Mouse (Mus musculus): ENCODE measurements around the gene Ifngr2.
A peak's percentile ranks its signal among the peaks of the same experiment; 100 is the strongest.

Gene Ifngr2

DNA sequence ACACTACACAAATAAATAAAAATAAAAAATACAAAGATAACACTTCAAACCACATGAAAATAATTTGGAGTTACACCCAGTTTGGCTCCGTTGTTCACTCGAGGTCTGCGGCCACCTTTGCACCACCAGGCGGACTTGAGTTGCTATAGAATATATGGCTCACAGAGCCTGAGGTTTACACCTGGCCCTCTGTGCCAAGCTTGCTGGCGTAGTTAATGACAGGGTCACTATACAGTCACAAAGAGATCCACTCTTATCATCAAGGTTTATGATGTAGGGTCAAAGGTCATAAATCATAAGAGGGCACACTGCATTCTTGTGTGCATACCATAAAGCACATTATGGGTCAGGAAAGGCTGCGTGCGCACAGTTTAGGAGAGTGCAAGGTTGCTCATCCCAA lies 19.1 kb downstream of the Ifngr2 start:
- no peak for DNase-seq

- DNase-seq, result no peak
Measured at GRCm38 (mm10) chr16:91568960-91569359, 22.1 kb downstream of the Ifngr2 start.

- no peak for DNase-seq
Measured at GRCm38 (mm10) chr16:91571105-91571504, 24.2 kb downstream of the Ifngr2 start.

DNA sequence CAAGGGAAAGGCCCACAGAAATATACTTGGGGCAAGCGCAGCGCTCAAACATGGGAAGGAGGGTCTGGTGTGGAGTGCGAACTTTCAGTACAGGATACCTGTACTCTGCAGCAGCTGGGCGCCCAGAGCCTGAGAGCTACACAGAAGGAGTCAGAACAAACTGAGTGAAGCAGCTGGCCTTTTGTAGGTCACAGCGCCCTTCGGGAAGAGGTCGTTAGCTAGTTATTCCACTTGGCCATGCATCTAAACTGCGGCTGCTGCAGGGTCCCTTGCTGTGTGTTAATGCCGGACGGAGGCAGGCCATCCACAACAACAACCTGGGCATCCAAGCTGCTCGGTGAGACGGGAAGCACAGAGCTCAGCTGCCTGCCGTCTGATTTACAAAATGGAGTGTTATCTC lies 28.3 kb downstream of the Ifngr2 start:
- no peak for DNase-seq

- DNase-seq, result peak; percentile 34
Measured at GRCm38 (mm10) chr16:91578980-91579720, 32.3 kb downstream of the Ifngr2 start.

- DNase-seq, result no peak
Measured at GRCm38 (mm10) chr16:91582307-91582706, 35.4 kb downstream of the Ifngr2 start.

GRCm38 (mm10) chr16:91585617-91586016 lies 38.7 kb downstream of the Ifngr2 start:
- no peak for DNase-seq

- no peak for DNase-seq
Measured at GRCm38 (mm10) chr16:91586244-91586643, 39.4 kb downstream of the Ifngr2 start.

DNA sequence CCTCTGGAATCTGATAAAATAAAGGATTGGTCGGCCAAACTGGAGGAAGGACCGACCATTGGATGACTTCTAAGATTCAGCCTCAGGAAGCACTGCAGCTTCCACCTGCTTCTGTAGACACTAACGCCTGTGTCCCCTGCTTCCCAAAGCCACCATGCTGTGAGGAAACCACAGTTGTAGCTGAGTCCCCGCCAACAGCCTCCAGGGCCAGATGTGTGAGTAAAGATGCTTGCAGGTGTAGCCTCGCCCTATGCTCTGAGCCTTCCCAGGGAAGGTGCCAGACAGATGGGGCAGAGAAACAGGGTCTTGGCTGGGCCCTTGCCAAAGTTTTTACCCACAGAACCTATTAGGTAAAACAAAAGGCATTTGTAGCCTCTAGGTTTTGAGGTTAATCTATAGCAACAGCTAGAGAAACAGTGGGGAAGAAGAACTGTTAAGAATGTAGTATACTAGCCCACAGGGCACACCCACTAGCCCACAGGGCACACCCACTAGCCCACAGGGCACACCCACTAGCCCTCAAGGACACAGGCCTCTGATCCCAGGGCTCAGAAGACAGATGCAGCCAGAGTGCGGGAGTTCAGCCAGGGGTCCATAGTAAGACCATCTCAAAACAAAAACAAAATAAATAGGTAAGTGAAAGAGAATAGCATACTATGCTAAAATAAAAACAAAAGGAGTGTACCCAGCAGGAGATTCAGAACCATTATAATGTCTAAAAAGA lies 41.0 kb downstream of the Ifngr2 start:
- DNase-seq, result no peak

DNA sequence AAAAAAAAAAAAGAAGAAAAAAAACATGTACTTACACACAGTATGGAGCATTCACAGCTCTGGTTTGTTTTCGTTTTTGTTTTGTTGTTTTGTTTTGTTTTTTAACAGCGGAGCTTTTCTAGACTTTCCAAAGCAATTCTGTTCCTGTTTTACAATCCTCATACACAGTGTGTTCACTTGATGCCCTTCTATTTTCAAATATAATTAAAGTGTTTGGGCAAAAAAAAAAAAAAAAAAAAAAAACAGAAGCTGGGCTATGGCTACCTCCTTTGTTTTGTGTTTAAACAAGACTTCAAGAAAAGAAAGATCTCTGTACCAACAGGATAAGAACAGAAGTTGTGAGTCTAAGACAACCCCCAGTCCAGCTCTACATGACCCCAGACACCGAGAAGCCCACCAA lies 41.8 kb downstream of the Ifngr2 start:
- no peak for DNase-seq

- DNase-seq, result no peak
Measured at GRCm38 (mm10) chr16:91592162-91592561, 45.3 kb downstream of the Ifngr2 start.

DNA sequence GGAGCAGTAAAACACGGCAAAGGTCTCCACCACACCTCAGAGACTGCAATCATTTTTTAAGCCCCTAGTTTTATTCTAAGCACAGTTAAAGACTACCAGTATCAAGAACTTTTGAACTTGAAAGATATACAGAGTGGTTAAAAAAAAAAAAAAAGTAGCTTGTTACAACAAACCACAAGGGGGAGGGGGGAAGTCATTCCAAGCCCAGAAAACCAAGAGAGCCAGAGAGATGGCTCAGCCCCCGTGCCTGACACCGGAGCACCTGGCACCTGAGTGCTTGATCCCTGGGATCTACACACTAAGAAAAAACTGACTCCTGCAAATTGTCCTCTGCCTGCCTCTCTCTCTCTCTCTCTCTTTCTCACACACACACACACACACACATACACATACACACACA lies 46.4 kb downstream of the Ifngr2 start:
- DNase-seq, result no peak

DNA sequence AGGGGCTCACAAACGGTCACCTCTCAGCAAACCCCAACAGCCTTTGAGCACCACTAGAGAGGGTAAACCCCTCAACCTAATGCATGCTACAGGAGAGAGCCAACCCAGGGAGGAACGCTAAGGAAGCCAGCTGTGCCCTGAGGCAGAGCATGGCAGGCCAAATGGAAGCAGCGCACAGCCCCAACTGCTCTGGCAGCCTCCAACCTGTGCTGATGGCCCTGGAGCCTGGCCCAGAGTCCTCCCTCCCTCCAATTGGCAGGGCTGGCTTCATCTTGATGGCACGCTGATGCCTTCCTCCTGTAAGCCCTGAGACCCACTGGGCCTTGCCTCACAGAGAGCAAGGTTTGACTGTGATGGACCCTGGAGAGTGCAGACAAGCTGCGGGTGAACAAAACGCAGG lies 48.2 kb downstream of the Ifngr2 start:
- no peak for DNase-seq

DNA sequence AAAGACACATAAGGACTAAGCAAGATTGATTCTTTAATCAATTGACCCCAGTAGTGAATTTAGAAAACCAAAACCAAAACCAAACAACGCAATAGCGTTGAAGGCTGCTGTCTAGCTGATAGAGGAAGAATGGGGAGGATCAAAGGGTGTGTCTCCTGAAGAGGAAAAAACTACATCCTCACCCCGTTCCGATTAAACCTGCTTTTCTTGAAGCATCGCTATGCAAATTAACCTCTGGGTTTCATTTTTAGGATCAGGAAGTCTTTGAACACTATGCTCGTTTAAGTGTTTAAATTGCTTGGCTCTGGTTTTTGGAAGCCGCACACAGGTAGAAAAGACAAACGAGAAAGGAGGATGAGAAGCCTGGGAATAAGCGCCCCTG lies 49.5 kb downstream of the Ifngr2 start:
- DNase-seq, result no peak

GRCm38 (mm10) chr16:91596779-91597671 lies 50.2 kb downstream of the Ifngr2 start:
- DNase-seq, result peak; percentile 19

GRCm38 (mm10) chr16:91597672-91598010 lies 50.8 kb downstream of the Ifngr2 start, which contains the start of gene Tmem50b:
Gene Tmem50b, minus strand, starts transcription at chr16:91597800.
- peak; percentile 99 for DNase-seq

GRCm38 (mm10) chr16:91599242-91599641 lies 52.4 kb downstream of the Ifngr2 start:
- no peak for DNase-seq

DNA sequence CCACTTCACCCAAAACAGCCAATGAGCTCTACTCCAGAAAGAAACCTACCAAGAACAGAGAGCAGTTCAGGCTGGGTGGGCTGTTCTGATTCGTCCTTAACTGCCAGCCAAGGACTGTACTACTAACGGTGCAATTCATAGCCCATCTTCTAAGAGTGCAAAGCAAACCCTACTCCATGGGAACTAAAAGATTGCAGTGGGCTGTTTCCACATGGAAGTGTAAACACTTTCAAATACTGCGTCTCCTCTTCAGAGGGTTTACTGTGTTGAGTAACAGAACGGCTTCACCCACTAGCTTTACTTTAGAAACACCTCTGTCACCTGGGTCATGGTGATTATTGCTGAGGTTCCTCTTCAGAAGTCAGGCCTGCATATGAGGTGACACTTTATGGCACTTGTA lies 54.2 kb downstream of the Ifngr2 start:
- no peak for DNase-seq

DNA sequence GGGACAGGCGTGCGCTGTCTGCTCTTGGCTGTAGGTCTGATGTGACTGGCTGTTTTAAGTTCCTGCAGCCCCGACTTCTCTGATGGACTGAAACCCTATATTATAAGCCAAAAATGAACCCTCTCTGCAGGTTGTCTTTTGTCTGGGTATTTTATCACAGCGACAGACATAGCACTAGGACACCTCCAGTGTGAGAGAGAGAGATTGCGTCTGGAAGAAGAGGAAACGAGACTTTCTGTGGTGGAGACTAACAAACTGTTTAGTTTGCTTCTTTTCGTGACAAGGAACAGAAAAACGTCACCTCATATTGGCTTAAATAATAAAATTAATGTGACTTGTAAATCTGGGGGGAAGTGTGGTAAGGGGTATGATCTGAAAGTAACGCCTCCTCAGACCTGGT lies 54.8 kb downstream of the Ifngr2 start:
- no peak for DNase-seq

- DNase-seq, result no peak
Measured at GRCm38 (mm10) chr16:91605156-91605555, 58.3 kb downstream of the Ifngr2 start.

DNA sequence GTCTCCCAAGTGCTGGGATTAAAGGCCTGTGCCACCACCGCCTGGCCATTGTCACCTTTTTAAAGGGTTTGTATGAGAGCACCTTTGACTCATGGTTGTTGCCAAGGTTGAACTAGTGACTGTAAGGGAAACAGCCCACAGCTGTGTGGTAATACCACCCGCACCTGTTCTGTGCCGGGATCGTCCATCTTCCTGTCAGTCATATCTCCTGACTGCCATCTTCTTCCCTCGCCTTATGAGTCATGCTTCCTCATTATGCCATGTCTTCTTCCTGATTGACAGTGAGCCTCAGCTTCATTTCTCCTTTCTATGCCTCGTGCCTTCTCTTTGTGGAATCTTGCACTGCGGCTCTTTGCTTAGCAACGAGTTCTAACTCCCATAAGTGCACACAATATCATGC lies 60.1 kb downstream of the Ifngr2 start:
- no peak for DNase-seq

DNA sequence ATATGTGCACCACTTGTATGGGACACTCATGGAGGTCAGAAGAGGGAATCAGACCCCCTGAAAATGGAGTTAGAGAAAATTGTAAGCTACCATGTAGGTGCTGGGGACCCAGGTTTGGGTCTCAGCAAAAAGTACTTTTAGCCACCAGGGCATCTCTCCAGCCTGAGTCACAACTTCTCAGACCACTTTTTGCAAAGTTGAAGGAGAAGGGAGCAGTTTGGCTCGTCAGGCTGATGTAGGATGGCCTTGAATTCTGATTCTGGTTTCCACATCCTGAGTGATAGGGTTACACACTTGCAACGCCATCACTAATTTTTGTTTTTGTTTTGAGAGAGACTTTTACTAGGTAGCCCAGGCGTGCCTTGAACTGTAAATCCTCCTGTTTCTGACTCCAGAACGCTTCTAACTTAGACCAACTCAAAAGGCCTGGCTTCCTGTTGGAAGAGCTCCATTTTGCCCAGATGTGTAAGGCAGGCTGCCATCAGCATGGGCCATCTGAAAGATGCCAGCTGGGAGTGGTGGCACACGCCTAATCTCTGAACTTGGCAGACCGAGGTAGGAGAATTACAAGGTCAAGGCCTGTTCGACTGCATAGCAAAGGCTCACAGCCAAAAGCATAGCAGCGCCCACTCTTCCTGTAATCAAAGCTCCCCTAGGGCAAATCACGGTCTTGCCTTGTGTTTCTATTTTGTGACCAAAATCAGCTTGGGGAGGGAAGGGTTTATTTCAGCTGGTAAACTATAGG lies 62.8 kb downstream of the Ifngr2 start:
- DNase-seq, result no peak

- DNase-seq, result no peak
Measured at GRCm38 (mm10) chr16:91611248-91611647, 64.4 kb downstream of the Ifngr2 start.
